19 mouse cellular contexts compared by ENCODE assay signal in genomic region chr19:34284826-34285225, GRCm38 (mm10). TPM values are rescaled to one million over a fixed set of nuclear protein-coding genes. Genes with fewer than 3 reads are reported as not detected.
DNase-seq lines count a peak whose midpoint lies in the region; ATAC-seq and TF ChIP-seq lines count a peak whose summit lies in the region.
"Had no signal": no experiment of that assay in that cellular context is flagged by ENCODE, and none has a peak within 500 bp of the region (broad histone marks: within the 10 kb centered on the region; RNA-seq: fewer than 3 reads in every experiment).

No protein-coding gene starts in this region.

- H3K27ac ChIP-seq in CH12.LX (ENCODE audit: insufficient read depth, low read depth) = no peak overlapping the region
- H3K27ac ChIP-seq: embryonic facial prominence, embryonic 10.5 days; embryonic facial prominence, embryonic 12.5 days; forebrain, embryonic 13.5 days; forebrain, embryonic 15.5 days had no signal

- H3K4me1 ChIP-seq in CH12.LX (ENCODE audit: control insufficient read depth in 1 of 2, insufficient read depth in 2 of 2) = peaks cover 18 to 56% of the 10 kb centered on the region in 2 experiments
- H3K4me1 ChIP-seq: embryonic facial prominence, embryonic 12.5 days; forebrain, embryonic 15.5 days had no signal

- dilution Hi-C loops in CH12.LX (cut with MboI; ENCODE audit: extremely low pct_ligation_motif_present, extremely low pct_unique_long_range_greater_than_20kb, low sequenced_read_pairs) = no loop called here

- H3K27me3 ChIP-seq in CH12.LX (replicated peaks) (no peaks in the 10 kb centered on the region), Patski (no peaks in the 10 kb centered on the region)
- H3K27me3 ChIP-seq: embryonic facial prominence, embryonic 12.5 days; forebrain, embryonic 13.5 days; forebrain, embryonic 15.5 days had no signal

- POLR2A ChIA-PET in Patski (lab: Charles Lee) = interaction anchor here (1.2 kb wide), 1 partner anchor 19 kb away, joined by 3 read pairs; no protein-coding TSS in a partner anchor

- no peak overlapping the region for H3K4me3 ChIP-seq in CH12.LX (replicated peaks in 1 of 3; ENCODE audit: low read depth in 2 of 3, low read length in 2 of 3, poor library complexity in 1 of 3)
- H3K4me3 ChIP-seq: embryonic facial prominence, embryonic 10.5 days; embryonic facial prominence, embryonic 12.5 days; forebrain, embryonic 13.5 days; forebrain, embryonic 15.5 days had no signal

- no peaks in the 10 kb centered on the region for H3K36me3 ChIP-seq in CH12.LX (replicated peaks in 1 of 2; ENCODE audit: control insufficient read depth in 1 of 2, insufficient read depth in 1 of 2, low read length in 1 of 2)
- H3K36me3 ChIP-seq: embryonic facial prominence, embryonic 10.5 days; embryonic facial prominence, embryonic 12.5 days; forebrain, embryonic 15.5 days had no signal

- no peak overlapping the region for H3K9ac ChIP-seq in CH12.LX (ENCODE audit: insufficient read depth, low read depth)
- H3K9ac ChIP-seq: embryonic facial prominence, embryonic 12.5 days; forebrain, embryonic 13.5 days; forebrain, embryonic 15.5 days; forebrain, postnatal 0 days had no signal

- no peak for TF ChIP-seq POLR2A in CH12.LX (IDR thresholded peaks at IDR 0.05; ENCODE audit: low read depth, low read length)

- no peak for TF ChIP-seq EP300 in CH12.LX (IDR thresholded peaks at IDR 0.05; ENCODE audit: low read length)

- H3K9me3 ChIP-seq in CH12.LX (replicated peaks; ENCODE audit: low read length) = no peaks in the 10 kb centered on the region
- H3K9me3 ChIP-seq: embryonic facial prominence, embryonic 10.5 days; embryonic facial prominence, embryonic 12.5 days; forebrain, embryonic 13.5 days; forebrain, embryonic 15.5 days had no signal

- peak; percentile 88 for DNase-seq in heart, adult 11 months
- DNase-seq in heart, postnatal 10 days = no peak
- DNase-seq in 3T3-L1 (ENCODE audit: low read depth, low spot score) (peak; percentile 54), CH12.LX (ENCODE audit: extremely low read depth) (no peak), Patski (ENCODE audit: low read depth, low spot score) (no peak)
- no peak for DNase-seq in thymus, postnatal 36 days
- no peak for DNase-seq in left cerebral cortex, adult 18-20 months (ENCODE audit: low spot score in 2 of 2)
- DNase-seq in adrenal gland, postnatal 25 days = no peak
- DNase-seq: adrenal gland, adult 2 months; adrenal gland, postnatal 10 days; adrenal gland, postnatal 36 days; cerebellum, adult 11-12 months; forebrain, postnatal 0 days had no signal

- ATAC-seq in Patski = peak; percentile 58
- ATAC-seq: CD4-positive, CD25-positive, alpha-beta regulatory T cell, adult 4 months; forebrain, embryonic 13.5 days; forebrain, embryonic 15.5 days; forebrain, postnatal 0 days had no signal

- H3K79me2 ChIP-seq in CH12.LX (replicated peaks; ENCODE audit: control insufficient read depth, extremely low read depth, insufficient read depth, poor library complexity, severe bottlenecking) = no peaks in the 10 kb centered on the region

- TF ChIP-seq RAD21 in CH12.LX (IDR thresholded peaks at IDR 0.05; ENCODE audit: low read depth, low read length) = no peak

- no peak for TF ChIP-seq CTCF in CH12.LX (conservative IDR thresholded peaks at IDR 0.05 in 1 of 2, IDR thresholded peaks at IDR 0.05 in 1 of 2; ENCODE audit: low read depth in 2 of 2, low read length in 2 of 2)
- peak; percentile 31 for TF ChIP-seq CTCF in Patski (IDR thresholded peaks at IDR 0.05)

- CTCF ChIA-PET in Patski (lab: Charles Lee) = interaction anchor here (0.9 to 9.1 kb wide), 10 partner anchors 12 to 51 kb away, joined by 3 to 69 read pairs (median 5); partner anchors contain the start of gene Acta2

- in situ Hi-C loops in CH12.LX (cut with MboI; ENCODE audit: low pct_ligation_motif_present, low pct_unique_long_range_greater_than_20kb, low sequenced_read_pairs) = loop anchor here (5.0 kb wide), 1 partner anchor 38 kb away; no protein-coding TSS in a partner anchor
- in situ Hi-C loops in Patski (cut with MboI; ENCODE audit: low pct_unique_long_range_greater_than_20kb) = loop anchor here (5.0 kb wide), 1 partner anchor 33 kb away; no protein-coding TSS in a partner anchor

- intact Hi-C loops in heart, postnatal 10 days (cut with DNase I) = loop anchor here (10.0 kb wide), 1 partner anchor 130 kb away; no protein-coding TSS in a partner anchor

- H3K4me2 ChIP-seq in CH12.LX (ENCODE audit: insufficient read depth, low read depth, poor library complexity, severe bottlenecking) = no peak overlapping the region; the same call in 1 of the 2 replicates
- H3K4me2 ChIP-seq: embryonic facial prominence, embryonic 12.5 days; forebrain, embryonic 13.5 days; forebrain, embryonic 15.5 days had no signal

TF ChIP-seq in CH12.LX, 34 proteins besides CTCF, POLR2A, EP300 and RAD21:
- TF ChIP-seq MAFK (IDR thresholded peaks at IDR 0.05; ENCODE audit: insufficient replicate concordance, low read length) (no peak), MXI1 (IDR thresholded peaks at IDR 0.05; ENCODE audit: low read depth, low read length) (peak; percentile 53; the same call in 1 of the 2 replicates), USF1 (IDR thresholded peaks at IDR 0.05; ENCODE audit: low read depth, low read length) (peak; percentile 23)

RNA-seq across cellular contexts. Expression of gene Fas, which starts 5.6 kb away (rescaled TPM):
- total RNA-seq in heart, postnatal 10 days (2021) = 10 to 100 TPM in 1 of 2 experiments, 1 to 10 TPM in 1; 5.4 to 10.6 TPM
- total RNA-seq in CH12.LX (2012; rRNA removed) (22.4 and 38.3 TPM in 2 replicates), CH12.LX (2014; rRNA removed) (54.1 and 60.8 TPM in 2 replicates)
- polyA plus RNA-seq in CH12.LX (2012; ENCODE audit: insufficient read length, low read depth) (20.8 and 24.3 TPM in 2 replicates), Patski (2021) (21.0 TPM)
- 1 to 10 TPM; 1.6 to 1.9 TPM for total RNA-seq in left cerebral cortex, adult 18-20 months (2021)
- 6.7 and 8.3 TPM in 2 replicates for total RNA-seq in adrenal gland, postnatal 25 days (2021)
- total RNA-seq: MEL had no signal

RNA-seq across cellular contexts. Expression of gene Acta2, which starts 29.4 kb away (rescaled TPM):
- 100 to 1,000 TPM; 522 to 615 TPM for total RNA-seq in heart, postnatal 10 days (2021)
- total RNA-seq in CH12.LX (2012; rRNA removed) = not detected in 2 replicates
- total RNA-seq in CH12.LX (2014; rRNA removed) = 0.13 TPM in 1 of 2 replicates, not detected in the other
- 0.31 and 0.52 TPM in 2 replicates for polyA plus RNA-seq in CH12.LX (2012; ENCODE audit: insufficient read length, low read depth)
- polyA plus RNA-seq in Patski (2021) = 787 TPM
- 10 to 100 TPM; 11.2 to 15.1 TPM for total RNA-seq in left cerebral cortex, adult 18-20 months (2021)
- 22.6 and 26.8 TPM in 2 replicates for total RNA-seq in adrenal gland, postnatal 25 days (2021)
- total RNA-seq: MEL had no signal

Comparison
In these comparisons a context has a peak if more than half of its experiments do, and no peak if none do; other contexts are left out.
1. DNase-seq: peak in heart, adult 11 months (single experiment) and 3T3-L1 (single experiment); none in heart, postnatal 10 days (0 of 2), CH12.LX (single experiment), Patski (single experiment), thymus, postnatal 36 days (0 of 2), left cerebral cortex, adult 18-20 months (0 of 2) and adrenal gland, postnatal 25 days (single experiment).
2. RNA of gene Acta2, which starts 29.4 kb away (total RNA-seq): 522 to 615 TPM in heart, postnatal 10 days; 22.6 to 26.8 TPM in adrenal gland, postnatal 25 days, 11.2 to 15.1 TPM in left cerebral cortex, adult 18-20 months and 0.13 TPM in CH12.LX; every median in the first group is over 10 times any median in the second.